Mouse (Mus musculus): ENCODE results near the gene Aoc2. TPM values are rescaled to one million over a fixed set of nuclear protein-coding genes. Genes with fewer than 3 reads are reported as not detected.

The Aoc2 gene
- polyA plus RNA-seq (2015; fragmentation: Nextera tagmentation; extraction: Ambion mirVana) = 0.39 and 0.41 TPM in 2 replicates

- no peak for DNase-seq (ENCODE audit: low spot score)
- TF ChIP-seq CTCF (IDR thresholded peaks at IDR 0.05; ENCODE audit: low read depth) (no peak), EP300 (optimal IDR thresholded peaks at IDR 0.05) (no peak)
- Histone ChIP-seq H3K4me3 (ENCODE audit: low read depth, low read length) (no peak within 1 kb of the TSS), H3K9me3 (ENCODE audit: control insufficient read depth, low read length) (no peaks in the 10 kb centered on the region), H3K9ac (ENCODE audit: low read length) (no peak within 1 kb of the TSS), H3K4me2 (replicated peaks; ENCODE audit: low read depth) (no peak within 1 kb of the TSS), H3K36me3 (ENCODE audit: control insufficient read depth, insufficient read depth, low read length) (peaks cover 27% of the 10 kb centered on the region), H3K4me1 (replicated peaks; ENCODE audit: control insufficient read depth, insufficient read depth) (no peaks in the 10 kb centered on the region), H3K27me3 (ENCODE audit: control insufficient read depth, insufficient read depth, low read length) (no peaks in the 10 kb centered on the region), H3K27ac (replicated peaks) (no peak within 1 kb of the TSS)
- ATAC-seq (ENCODE audit: low FRiP score, low TSS enrichment) = no peak
- 75% methylated on average over 5 of the region's 5 CpGs for WGBS
Observed at GRCm38 (mm10) chr11:101324763-101325162, at the start of gene Aoc2. TSS of gene Aoc2 (plus strand) at chr11:101325063.

GRCm38 (mm10) chr11:101275309-101275708 lies 49.6 kb upstream of the Aoc2 start:
- no peaks in the 10 kb centered on the region for H3K27me3 ChIP-seq (ENCODE audit: control insufficient read depth, insufficient read depth, low read length)
- H3K4me2 ChIP-seq (replicated peaks; ENCODE audit: low read depth) = no peak overlapping the region
- DNase-seq (ENCODE audit: low spot score) (no peak), ATAC-seq (ENCODE audit: low FRiP score, low TSS enrichment) (no peak)
- H3K27ac ChIP-seq (replicated peaks) = no peak overlapping the region
- H3K4me3 ChIP-seq (ENCODE audit: low read depth, low read length) = no peak overlapping the region
- WGBS = 58% methylated on average over 4 of the region's 4 CpGs
- H3K9ac ChIP-seq (ENCODE audit: low read length) = no peak overlapping the region
- H3K36me3 ChIP-seq (ENCODE audit: control insufficient read depth, insufficient read depth, low read length) = no peaks in the 10 kb centered on the region
- no peaks in the 10 kb centered on the region for H3K9me3 ChIP-seq (ENCODE audit: control insufficient read depth, low read length)
- H3K4me1 ChIP-seq (replicated peaks; ENCODE audit: control insufficient read depth, insufficient read depth) = peaks cover 12% of the 10 kb centered on the region; the same call in 1 of the 2 replicates
- no peak for TF ChIP-seq EP300 (optimal IDR thresholded peaks at IDR 0.05)

- H3K4me2 ChIP-seq (replicated peaks; ENCODE audit: low read depth) = peak overlapping the region; percentile 75; the same call in 1 of the 2 replicates
- no peak for DNase-seq (ENCODE audit: low spot score)
- peaks cover 12% of the 10 kb centered on the region; the same call in 1 of the 2 replicates for H3K4me1 ChIP-seq (replicated peaks; ENCODE audit: control insufficient read depth, insufficient read depth)
- TF ChIP-seq CTCF (IDR thresholded peaks at IDR 0.05; ENCODE audit: low read depth) = no peak
- no peak for TF ChIP-seq EP300 (optimal IDR thresholded peaks at IDR 0.05)
- 45% methylated on average over 27 of the region's 27 CpGs for WGBS
- peak overlapping the region; percentile 8; the same call in 1 of the 2 replicates for H3K9ac ChIP-seq (ENCODE audit: low read length)
- no peak overlapping the region for H3K4me3 ChIP-seq (ENCODE audit: low read depth, low read length)
- H3K36me3 ChIP-seq (ENCODE audit: control insufficient read depth, insufficient read depth, low read length) = no peaks in the 10 kb centered on the region
- peak overlapping the region; percentile 87; the same call in 1 of the 2 replicates for H3K27ac ChIP-seq (replicated peaks)
- no peaks in the 10 kb centered on the region for H3K9me3 ChIP-seq (ENCODE audit: control insufficient read depth, low read length)
- no peak for ATAC-seq (ENCODE audit: low FRiP score, low TSS enrichment)
- no peaks in the 10 kb centered on the region for H3K27me3 ChIP-seq (ENCODE audit: control insufficient read depth, insufficient read depth, low read length)
Observed at GRCm38 (mm10) chr11:101276319-101277070, 48.4 kb upstream of the Aoc2 start.

GRCm38 (mm10) chr11:101277381-101278222 lies 47.3 kb upstream of the Aoc2 start:
- DNase-seq (ENCODE audit: low spot score) (peak; percentile 81), ATAC-seq (ENCODE audit: low FRiP score, low TSS enrichment) (peak; percentile 69)
- Histone ChIP-seq H3K36me3 (ENCODE audit: control insufficient read depth, insufficient read depth, low read length) (no peaks in the 10 kb centered on the region), H3K9ac (ENCODE audit: low read length) (peak overlapping the region; percentile 81), H3K4me1 (replicated peaks; ENCODE audit: control insufficient read depth, insufficient read depth) (peaks cover 12% of the 10 kb centered on the region; the same call in 1 of the 2 replicates), H3K4me3 (ENCODE audit: low read depth, low read length) (peak overlapping the region; percentile 78), H3K27ac (replicated peaks) (peak overlapping the region; percentile 87), H3K27me3 (ENCODE audit: control insufficient read depth, insufficient read depth, low read length) (no peaks in the 10 kb centered on the region), H3K4me2 (replicated peaks; ENCODE audit: low read depth) (peak overlapping the region; percentile 75), H3K9me3 (ENCODE audit: control insufficient read depth, low read length) (no peaks in the 10 kb centered on the region)
- TF ChIP-seq EP300 (optimal IDR thresholded peaks at IDR 0.05) (no peak), CTCF (IDR thresholded peaks at IDR 0.05; ENCODE audit: low read depth) (no peak)
- 44% methylated on average over 12 of the region's 12 CpGs for WGBS

- peak within 1 kb of the TSS; percentile 75 for H3K4me2 ChIP-seq (replicated peaks; ENCODE audit: low read depth)
- H3K9me3 ChIP-seq (ENCODE audit: control insufficient read depth, low read length) = no peaks in the 10 kb centered on the region
- DNase-seq (ENCODE audit: low spot score) (peak; percentile 89), ATAC-seq (ENCODE audit: low FRiP score, low TSS enrichment) (peak; percentile 86)
- WGBS = 5% methylated on average over 45 of the region's 45 CpGs
- H3K9ac ChIP-seq (ENCODE audit: low read length) = peak within 1 kb of the TSS; percentile 81
- no peaks in the 10 kb centered on the region for H3K36me3 ChIP-seq (ENCODE audit: control insufficient read depth, insufficient read depth, low read length)
- peak within 1 kb of the TSS; percentile 87 for H3K27ac ChIP-seq (replicated peaks)
- TF ChIP-seq EP300 (optimal IDR thresholded peaks at IDR 0.05) = no peak
- TF ChIP-seq CTCF (IDR thresholded peaks at IDR 0.05; ENCODE audit: low read depth) = peak; percentile 35
- H3K4me1 ChIP-seq (replicated peaks; ENCODE audit: control insufficient read depth, insufficient read depth) = peaks cover 12% of the 10 kb centered on the region; the same call in 1 of the 2 replicates
- H3K4me3 ChIP-seq (ENCODE audit: low read depth, low read length) = peak within 1 kb of the TSS; percentile 78
- H3K27me3 ChIP-seq (ENCODE audit: control insufficient read depth, insufficient read depth, low read length) = no peaks in the 10 kb centered on the region
Observed at GRCm38 (mm10) chr11:101278223-101279192, 46.4 kb upstream of the Aoc2 start, which contains the start of the genes Cntd1 and Coa3. TSS of gene Cntd1 (plus strand) at chr11:101279012. TSS of gene Coa3 (minus strand) at chr11:101279114.
